Mouse (Mus musculus) heart, postnatal 36 days (tissue): ENCODE measurements around the gene Cables2. TPM values are rescaled to one million over a fixed set of nuclear protein-coding genes. Genes with fewer than 3 reads are reported as not detected.
"Not testable (repeated sequence)": the region's sequence is repeated elsewhere in the genome, so short reads cannot be mapped to it uniquely, and the experiment has no call there.

ENCODE experiments used
- DNase-seq, 2 experiments: peaks; one replicate each; pipeline ENCODE4 v3.0.0; 2021 to 2022
- intact Hi-C: fragments of 180-260 bp; cut with DNase I; formaldehyde crosslinking; loops from one replicate; pipeline ENCODE4 v1.15.1; 2025
- total RNA-seq, 2 experiments: library from RNA; stranded (reverse); gene quantifications; 2 replicates each; pipeline ENCODE4 v1.2.3; 2021

Cables2 gene
- total RNA-seq, 2 experiments from 2014 or later: 11.2 to 13.5 TPM

GRCm38 (mm10) chr2:180279321-180279720, 6.0 kb upstream of the Cables2 start:
- intact Hi-C loops: loop anchor here (5.0 to 10.0 kb wide), 2 partner anchors 298 to 425 kb away; partner anchors contain the start of gene Dido1
- no peak for DNase-seq

GRCm38 (mm10) chr2:180277773-180278320, 4.6 kb upstream of the Cables2 start:
- DNase-seq: no peak
- intact Hi-C loops: loop anchor here (2.0 to 10.0 kb wide), 3 partner anchors 155 to 427 kb away; partner anchors contain the start of gene Dido1

GRCm38 (mm10) chr2:180276851-180277259, 3.6 kb upstream of the Cables2 start:
- no peak for DNase-seq
- intact Hi-C loops: loop anchor here (2.0 to 10.0 kb wide), 3 partner anchors 156 to 428 kb away; partner anchors contain the start of gene Dido1

GRCm38 (mm10) chr2:180276385-180276784, 3.1 kb upstream of the Cables2 start:
- DNase-seq: no peak
- intact Hi-C loops: loop anchor here (2.0 to 10.0 kb wide), 3 partner anchors 156 to 428 kb away; partner anchors contain the start of gene Dido1

GRCm38 (mm10) chr2:180275836-180276235, 2.5 kb upstream of the Cables2 start:
- DNase-seq: peak; percentile 82 to 87
- intact Hi-C loops: loop anchor here (1.0 to 10.0 kb wide), 4 partner anchors 71 to 429 kb away; partner anchors contain the start of gene Dido1

GRCm38 (mm10) chr2:180274523-180274922, 1.2 kb upstream of the Cables2 start:
- DNase-seq: no peak
- intact Hi-C loops: loop anchor here (5.0 to 10.0 kb wide), 2 partner anchors 297 to 430 kb away; partner anchors contain the start of genes Dido1 and Taf4

GRCm38 (mm10) chr2:180272884-180273321, 393 bp downstream of the Cables2 start:
- DNase-seq: no peak
- intact Hi-C loops: loop anchor here (2.0 to 10.0 kb wide), 3 partner anchors 14 to 432 kb away; partner anchors contain the start of genes Dido1 and Taf4

- intact Hi-C loops: loop anchor here (2.0 to 10.0 kb wide), 3 partner anchors 13 to 433 kb away; partner anchors contain the start of genes Dido1 and Taf4
Measured at GRCm38 (mm10) chr2:180271804-180272395, 1.4 kb downstream of the Cables2 start.

GRCm38 (mm10) chr2:180270537-180271255, 2.6 kb downstream of the Cables2 start:
- intact Hi-C loops: loop anchor here (5.0 to 10.0 kb wide), 2 partner anchors 293 to 434 kb away; partner anchors contain the start of genes Dido1 and Taf4

More at GRCm38 (mm10) chr2:180271804-180272395, 1.4 kb downstream of the Cables2 start:
- no peak for DNase-seq

GRCm38 (mm10) chr2:180269329-180269728, 4.0 kb downstream of the Cables2 start:
- no peak for DNase-seq
- intact Hi-C loops: no loop called here

More at GRCm38 (mm10) chr2:180270537-180271255, 2.6 kb downstream of the Cables2 start:
- DNase-seq: no peak

- intact Hi-C loops: no loop called here
- DNase-seq: no peak
Measured at GRCm38 (mm10) chr2:180267955-180268354, 5.3 kb downstream of the Cables2 start.

GRCm38 (mm10) chr2:180262891-180263290, 10.4 kb downstream of the Cables2 start:
- DNase-seq: no peak
- intact Hi-C loops: no loop called here

GRCm38 (mm10) chr2:180262441-180262840, 10.9 kb downstream of the Cables2 start:
- DNase-seq: peak in 1 of 2 experiments; percentile 45
- intact Hi-C loops: no loop called here

- intact Hi-C loops: no loop called here
- DNase-seq: no peak
Measured at GRCm38 (mm10) chr2:180261901-180262300, 11.4 kb downstream of the Cables2 start.

- intact Hi-C loops: no loop called here
- DNase-seq: no peak
Measured at GRCm38 (mm10) chr2:180260610-180261480, 12.5 kb downstream of the Cables2 start.

- intact Hi-C loops: loop anchor here (2.0 to 5.0 kb wide), 2 partner anchors 13 to 143 kb away; partner anchors contain the start of genes Cables2 and Osbpl2
- not testable (repeated sequence) for DNase-seq
Measured at GRCm38 (mm10) chr2:180259826-180260609, 13.3 kb downstream of the Cables2 start.

GRCm38 (mm10) chr2:180258951-180259484, 14.3 kb downstream of the Cables2 start:
- not testable (repeated sequence) for DNase-seq
- intact Hi-C loops: loop anchor here (2.0 to 5.0 kb wide), 2 partner anchors 14 to 142 kb away; partner anchors contain the start of genes Cables2 and Osbpl2
